Mouse (Mus musculus): Measurements from ENCODE around the gene Rasa1. TPM values are rescaled to one million over a fixed set of nuclear protein-coding genes. Genes with fewer than 3 reads are reported as not detected.

Gene Rasa1
- polyA plus RNA-seq (2012; rRNA removed) = 33.1 and 36.3 TPM in 2 replicates

DNA sequence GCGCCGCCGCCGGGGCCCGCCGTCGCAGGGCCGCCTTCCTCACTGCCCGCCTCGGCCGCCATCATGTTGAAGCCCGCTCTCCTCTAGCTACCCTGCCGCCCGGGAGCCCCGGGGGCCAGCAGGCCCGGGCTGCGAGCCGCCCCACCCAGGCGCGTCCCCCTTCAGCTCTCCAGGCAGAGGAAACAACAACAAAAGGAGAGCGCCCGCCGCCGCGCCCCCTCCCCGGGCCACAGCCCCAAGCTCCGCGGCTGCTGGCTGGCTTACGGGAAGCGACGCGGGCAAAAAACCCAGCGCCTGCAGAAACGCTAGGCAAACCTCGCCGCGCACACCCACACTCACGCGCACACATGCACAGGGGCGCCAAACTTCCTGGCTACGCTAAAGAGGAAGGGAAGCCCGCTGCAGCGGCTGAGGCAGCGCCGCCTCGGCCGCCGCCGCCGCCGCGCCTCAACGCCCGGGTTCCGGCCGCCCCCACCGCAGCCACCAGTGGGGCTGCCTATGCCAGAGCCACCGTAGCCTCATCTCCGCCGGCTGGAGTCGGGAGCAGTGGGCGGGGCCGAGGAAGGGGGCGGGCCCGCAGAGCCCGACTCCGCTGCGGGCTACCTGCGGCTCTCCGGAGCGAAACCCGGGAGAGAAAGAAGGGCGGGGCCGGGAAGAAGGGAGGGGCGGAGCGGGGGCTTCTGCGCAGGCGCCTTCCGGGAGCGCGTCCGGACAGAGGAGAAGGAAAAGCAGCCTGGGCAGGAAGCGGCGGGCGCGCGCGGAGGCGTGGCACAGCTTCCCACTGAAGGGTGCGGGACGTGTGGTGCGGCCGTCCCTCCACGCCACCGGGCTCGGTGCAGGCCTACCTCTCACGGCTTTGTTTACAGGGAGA is at the start of gene Rasa1:
TSS of gene Rasa1 (minus strand) at position 288 of the 871 bp plus-strand sequence.
- DNase-seq (ENCODE audit: low spot score) = peak; percentile 89

DNA sequence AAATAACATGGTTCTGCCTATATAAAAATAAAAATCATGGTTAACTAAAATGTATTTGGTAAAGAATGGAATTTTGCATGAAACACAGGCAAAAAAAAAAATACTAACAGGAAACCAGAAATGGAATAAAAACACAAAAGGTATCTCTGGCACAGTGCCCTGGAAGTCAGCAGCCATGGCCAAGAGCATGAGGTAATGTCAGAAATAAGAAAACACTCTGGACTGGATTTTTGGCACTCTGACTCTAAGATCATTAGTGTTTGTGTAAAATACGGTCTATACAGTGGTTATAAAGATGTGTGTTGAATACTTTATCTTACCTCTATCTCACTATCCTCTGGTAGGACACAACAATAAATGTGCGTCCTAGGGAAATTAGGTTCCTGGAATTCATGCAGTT is 22.6 kb upstream of the Rasa1 start:
- no peak for DNase-seq (ENCODE audit: low spot score)

DNA sequence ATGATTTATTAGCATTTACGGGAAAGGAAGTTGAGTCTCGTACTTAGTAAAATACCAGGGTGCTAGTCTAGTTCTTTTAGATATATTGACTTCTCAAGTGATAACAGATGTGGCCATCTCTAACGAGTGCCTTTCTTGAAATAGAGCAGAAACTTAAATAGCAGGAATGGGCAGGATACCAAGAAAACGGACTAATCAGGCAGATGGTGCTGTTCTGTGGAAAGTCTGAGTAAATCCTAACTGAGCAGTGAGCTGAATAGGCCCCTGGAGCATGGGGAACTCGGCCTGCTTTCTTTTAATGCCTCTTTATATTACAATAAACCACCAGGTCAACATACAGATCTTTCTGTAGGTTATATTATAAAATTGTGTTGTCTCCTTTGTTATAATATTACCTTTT is 22.0 kb upstream of the Rasa1 start:
- DNase-seq (ENCODE audit: low spot score) = no peak

DNA sequence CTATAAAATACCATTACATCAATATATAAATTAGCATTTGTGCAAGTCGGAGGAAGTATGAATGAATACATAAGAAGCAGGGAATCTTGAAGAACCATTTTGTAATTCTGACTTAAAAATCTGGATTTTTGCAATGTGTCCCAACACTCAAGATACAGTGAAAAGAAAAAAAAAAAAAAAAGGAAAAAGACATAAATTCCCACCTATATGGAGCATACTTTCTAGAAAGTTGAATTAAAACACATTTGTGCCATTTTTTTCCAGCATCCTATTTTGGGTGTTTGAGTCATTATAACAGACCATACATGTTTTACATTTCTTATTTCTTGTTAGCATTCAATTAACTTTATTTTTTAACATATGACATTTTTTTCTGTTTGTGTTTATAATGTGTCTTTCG is 21.6 kb upstream of the Rasa1 start:
- no peak for DNase-seq (ENCODE audit: low spot score)

DNA sequence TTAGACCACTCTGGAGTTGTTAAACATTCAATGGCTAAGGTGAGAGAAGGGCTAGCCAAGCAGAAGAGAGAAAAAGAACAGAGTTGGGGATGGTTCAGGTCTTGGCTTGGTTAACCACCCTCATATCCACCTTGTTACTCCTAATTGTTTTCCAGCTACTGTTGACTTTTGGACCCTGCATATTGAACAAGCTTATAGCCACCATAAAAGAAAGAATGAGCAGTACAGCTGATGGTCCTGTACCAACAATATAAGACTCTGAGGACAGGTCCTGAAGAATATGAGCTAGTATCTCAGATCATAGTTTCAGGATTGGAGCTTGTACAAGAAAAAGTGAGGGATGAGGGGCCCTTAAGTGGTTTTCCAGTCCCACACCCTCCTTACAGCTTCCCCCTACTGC is 17.1 kb upstream of the Rasa1 start:
- no peak for DNase-seq (ENCODE audit: low spot score)

DNA sequence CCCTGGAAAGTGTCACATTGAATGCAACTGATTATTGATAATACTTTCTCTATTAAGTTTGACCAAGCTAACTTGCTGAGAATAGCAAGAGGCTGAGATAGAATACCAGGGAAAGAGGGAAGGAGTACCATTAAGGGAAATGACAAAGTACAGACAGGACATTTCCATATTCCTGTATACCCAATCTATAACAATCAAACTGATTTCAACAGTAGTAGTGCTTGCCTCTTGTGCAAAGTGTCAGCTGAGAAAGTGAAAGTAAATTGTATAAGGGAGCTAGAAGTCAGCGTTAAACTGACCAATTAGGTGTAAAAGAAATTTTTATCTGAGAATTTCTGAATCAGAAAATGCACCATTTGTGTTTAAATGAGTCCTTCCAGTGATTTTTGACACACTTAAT is 1.7 kb upstream of the Rasa1 start:
- no peak for DNase-seq (ENCODE audit: low spot score)

DNA sequence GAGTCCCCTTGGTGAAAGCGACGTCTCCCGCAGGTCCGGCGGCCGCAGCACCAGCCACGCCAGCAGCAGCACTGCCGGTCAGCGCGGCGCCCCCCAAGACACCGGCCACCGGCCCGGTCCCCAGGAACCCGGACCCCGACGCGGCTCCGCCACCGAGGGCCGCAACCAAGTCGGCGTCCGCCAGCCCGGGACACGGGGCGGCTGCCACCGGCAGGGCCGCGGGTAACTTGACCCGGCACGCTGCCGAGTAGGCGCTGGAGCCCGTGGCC is 422 bp downstream of the Rasa1 start:
- no peak for DNase-seq (ENCODE audit: low spot score)

DNA sequence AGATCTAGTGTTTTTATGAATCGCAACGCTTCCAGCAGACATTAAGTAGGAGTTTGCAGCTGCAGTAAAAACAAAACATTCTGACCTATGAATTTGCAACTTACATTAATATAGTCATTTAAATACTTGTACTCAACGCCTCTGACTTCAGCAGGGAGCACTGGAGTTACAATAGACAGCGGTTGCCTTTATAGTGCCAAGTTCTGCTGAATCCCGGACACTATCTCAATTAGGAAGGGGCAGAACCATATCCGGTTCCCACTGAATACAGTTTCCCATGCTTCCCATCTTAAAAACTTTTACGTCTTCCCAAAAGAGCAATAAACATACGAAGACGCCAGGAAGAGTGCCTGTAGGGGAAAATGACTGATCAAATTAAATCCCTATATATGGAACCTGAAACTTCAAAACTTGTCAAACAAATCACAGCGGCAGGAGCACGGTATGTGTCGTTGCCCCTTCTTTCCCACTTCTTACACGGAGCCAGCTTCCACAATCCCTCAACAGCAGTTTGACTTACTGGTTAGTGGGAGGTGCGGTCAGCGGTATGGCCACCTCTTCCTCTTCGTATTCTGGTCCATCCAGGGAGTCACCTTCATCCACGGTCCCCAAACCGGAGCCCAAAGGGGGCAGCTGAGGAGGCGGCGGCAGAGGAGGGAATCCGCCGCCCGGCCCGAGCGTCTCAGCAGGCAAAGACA is 905 bp downstream of the Rasa1 start:
- DNase-seq (ENCODE audit: low spot score) = no peak

DNA sequence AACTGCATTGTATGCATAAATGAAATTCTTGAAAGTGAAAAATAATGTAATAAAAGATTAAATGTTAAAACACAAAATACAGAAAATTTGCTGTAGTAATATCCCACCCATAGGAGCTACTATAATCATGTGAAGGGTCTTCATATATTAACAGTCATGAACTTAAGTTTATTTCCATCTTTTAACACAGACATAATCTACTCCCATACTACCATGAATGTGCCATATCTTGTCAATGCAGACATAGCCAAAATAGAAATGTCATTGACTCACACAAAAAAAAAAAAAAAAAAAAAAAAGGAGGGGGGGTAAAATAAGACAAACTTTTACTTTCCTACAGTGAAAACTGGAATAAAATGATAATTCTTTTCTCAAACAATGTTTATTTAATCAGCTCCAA is 6.3 kb downstream of the Rasa1 start:
- DNase-seq (ENCODE audit: low spot score) = no peak

DNA sequence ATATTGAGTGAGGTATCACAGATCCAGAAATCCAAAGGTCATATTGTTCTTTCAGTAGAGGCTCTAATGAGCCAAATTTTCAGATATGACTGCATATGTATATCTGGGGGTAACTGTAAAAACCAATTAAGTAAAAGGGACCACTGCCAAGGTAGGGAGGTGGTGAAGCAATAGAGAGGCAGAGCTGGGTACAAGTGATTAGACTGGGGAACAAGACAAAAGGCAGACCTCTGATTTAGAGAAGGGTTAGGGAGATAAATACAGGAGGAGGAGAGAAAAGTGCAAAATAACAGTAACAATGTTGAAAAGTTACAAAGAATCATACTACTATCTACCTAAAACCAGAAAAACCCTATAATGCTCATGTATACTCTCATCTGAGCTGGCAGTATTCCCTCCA is 10.0 kb downstream of the Rasa1 start:
- DNase-seq (ENCODE audit: low spot score) = no peak

DNA sequence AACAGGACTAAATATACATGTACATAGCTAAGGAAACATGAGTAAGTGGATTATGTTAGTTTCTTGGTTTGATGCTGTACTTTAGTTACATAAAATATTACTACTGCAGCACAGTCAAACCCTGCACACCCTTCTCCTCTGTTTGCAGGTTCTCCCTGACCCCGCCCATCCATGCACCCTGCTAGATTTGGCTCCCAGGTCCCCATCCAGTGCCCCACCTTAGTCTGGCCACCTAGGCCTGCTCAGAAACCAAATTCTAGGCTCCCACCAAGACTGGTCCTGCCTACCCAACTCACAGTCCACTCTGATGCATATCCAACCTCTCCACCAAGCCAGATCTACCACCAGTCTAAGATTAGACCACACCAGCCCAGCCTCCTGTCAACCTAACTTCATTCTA is 14.4 kb downstream of the Rasa1 start:
- no peak for DNase-seq (ENCODE audit: low spot score)

DNA sequence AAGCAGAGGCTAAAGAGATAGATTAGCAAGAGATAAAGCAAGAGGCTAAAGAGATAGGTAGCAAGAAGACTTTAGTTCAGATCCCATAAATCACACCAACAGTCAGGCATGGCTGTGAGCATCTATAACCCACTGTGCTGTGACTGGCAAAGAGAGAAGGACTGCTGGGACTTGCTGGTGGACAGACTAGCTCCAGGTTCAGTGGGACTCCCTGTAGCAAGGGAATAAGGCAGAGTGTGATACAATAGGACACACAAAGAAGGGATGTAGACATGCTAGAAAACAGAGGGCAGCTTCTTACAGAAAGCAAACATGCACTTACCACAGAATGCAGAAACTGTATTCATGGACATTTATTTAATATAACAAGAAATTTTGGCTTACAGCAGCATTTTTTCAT is 15.1 kb downstream of the Rasa1 start:
- DNase-seq (ENCODE audit: low spot score) = no peak

DNA sequence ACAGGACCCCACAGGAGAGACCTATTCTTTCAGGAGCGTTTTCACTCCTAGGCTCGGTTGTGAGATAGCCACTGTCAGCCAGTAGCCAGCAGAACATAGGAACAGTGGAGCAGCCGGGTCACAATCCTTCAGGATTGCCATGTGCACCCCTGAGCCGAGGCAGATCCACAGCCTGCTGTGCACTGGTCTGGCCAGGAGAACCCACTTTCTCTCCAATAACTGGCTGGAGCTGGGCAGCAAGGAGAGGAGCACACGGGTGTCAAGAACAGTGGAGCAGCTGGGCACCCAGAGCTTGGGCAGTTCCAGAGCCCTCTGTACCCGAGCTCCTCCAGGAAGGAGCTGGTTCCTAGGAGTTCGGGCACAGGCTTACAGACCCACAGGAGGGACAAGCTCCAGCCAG is 50.2 kb downstream of the Rasa1 start:
- DNase-seq (ENCODE audit: low spot score) = no peak

DNA sequence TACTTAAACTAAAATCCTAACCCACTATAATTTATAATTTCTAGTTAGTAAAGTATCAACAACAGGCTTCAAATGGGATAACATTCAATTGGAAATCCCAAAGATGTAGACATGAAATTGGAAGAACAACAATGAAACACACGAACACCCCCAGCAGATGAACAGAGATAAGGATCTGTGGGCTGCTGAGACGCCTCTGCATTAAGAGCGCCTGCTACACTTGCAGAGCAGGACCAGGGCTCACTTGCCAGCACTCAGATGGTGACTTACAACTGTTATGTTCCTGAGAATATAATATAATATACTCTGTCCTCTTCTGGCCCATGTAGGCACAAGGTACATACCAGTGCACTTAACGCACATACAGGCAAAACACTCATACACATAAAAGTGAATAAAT is 70.3 kb downstream of the Rasa1 start:
- no peak for DNase-seq (ENCODE audit: low spot score)

DNA sequence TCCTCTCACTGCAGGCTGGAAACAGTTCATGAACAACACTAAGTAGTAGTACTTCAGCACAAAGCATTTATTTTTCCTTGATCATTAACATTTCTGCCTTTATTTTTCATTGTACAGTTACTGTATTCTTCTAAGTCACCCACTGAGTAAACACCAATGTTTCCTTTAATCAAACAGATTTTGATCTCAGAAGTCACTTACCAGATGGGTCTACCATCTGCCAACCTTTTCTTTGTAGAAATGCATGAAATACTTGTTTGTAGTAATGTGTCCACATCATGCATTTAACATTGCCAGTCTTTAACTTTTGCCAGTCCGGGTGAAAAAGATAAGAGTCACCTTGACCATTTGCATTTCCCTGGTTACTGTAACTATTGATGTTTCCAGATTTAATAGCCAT is 78.6 kb downstream of the Rasa1 start:
- DNase-seq (ENCODE audit: low spot score) = no peak

DNA sequence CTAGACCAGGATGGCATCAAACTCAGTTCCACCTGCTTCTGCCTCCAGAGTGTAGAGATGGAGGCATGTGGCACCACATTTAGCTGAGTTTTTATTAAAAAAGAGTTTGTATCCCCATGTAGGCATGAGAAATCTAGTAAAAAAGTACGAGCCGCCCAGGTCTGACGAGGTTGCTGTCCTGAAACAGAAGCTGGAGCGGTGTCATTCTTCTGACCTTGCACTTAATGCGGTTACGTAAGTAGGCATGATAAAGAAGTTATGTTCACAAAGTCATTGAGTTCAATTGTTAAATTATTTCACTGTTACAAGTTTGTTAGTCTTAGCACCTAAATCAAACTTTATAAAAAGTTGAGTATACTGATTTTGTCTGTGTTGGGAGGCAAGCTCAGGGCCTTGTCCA is 80.3 kb downstream of the Rasa1 start:
- DNase-seq (ENCODE audit: low spot score) = no peak

DNA sequence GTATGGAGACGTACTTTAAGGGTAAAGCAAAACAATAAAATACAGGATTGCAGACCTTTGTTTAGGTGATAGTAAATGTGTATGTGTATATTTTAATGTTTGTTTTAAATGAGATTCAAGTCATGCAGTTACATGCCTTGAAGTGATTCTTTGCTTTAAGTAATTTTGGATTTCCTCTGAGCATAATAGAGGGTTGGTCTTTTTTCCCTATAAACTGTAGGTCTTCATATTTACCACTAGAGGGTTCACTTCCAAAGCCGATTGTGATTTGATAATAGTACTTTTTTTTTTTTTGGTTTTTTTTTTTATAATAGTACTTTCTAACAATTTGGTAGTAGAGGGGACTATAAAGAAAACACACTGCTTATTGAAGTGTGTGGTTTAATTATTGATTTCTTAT is 81.4 kb downstream of the Rasa1 start:
- DNase-seq (ENCODE audit: low spot score) = no peak

DNA sequence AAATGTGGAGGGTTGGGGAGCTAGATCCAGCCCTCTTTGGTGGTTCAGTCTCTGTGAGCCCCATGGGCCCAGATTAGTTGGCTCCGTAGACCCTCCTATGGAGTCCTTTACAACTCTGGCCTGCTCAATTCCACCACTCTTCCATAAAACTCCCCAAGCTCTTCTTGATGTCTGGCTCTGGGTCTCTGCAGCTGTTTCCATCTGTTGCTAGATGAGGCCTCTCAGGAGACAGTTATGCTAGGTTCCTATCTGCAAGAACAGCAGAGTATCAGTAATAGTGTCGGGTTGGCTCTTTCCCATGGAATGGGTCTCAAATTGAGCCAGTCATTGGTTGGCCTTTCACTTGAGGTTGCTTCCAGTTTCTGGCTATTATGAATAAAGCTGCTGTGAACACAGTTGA is 97.7 kb downstream of the Rasa1 start:
- no peak for DNase-seq (ENCODE audit: low spot score)

DNA sequence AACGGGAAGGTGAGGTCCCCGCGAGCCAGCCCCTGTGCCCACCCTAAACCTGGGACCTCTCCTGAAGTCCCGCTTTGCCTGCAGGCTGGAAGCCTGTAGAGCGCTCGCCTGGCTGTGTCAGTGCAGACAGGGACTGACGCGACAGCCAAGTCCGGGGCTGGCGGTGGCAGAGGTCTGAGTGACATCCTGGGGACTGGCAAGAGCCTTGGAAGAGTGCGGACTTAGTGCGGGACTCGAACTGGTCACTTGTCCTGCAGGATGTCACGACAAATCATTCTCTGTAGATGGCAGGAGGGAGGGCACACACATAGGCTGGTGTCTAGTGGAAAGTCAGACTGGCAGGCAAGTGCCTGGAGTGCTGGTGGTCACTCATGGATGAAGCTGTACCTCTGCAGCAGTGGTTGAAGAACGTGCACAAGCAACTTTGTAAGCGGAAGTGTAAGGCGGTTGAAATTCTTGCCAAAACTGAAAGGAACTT is 99.2 kb downstream of the Rasa1 start:
- no peak for DNase-seq (ENCODE audit: low spot score)

DNA sequence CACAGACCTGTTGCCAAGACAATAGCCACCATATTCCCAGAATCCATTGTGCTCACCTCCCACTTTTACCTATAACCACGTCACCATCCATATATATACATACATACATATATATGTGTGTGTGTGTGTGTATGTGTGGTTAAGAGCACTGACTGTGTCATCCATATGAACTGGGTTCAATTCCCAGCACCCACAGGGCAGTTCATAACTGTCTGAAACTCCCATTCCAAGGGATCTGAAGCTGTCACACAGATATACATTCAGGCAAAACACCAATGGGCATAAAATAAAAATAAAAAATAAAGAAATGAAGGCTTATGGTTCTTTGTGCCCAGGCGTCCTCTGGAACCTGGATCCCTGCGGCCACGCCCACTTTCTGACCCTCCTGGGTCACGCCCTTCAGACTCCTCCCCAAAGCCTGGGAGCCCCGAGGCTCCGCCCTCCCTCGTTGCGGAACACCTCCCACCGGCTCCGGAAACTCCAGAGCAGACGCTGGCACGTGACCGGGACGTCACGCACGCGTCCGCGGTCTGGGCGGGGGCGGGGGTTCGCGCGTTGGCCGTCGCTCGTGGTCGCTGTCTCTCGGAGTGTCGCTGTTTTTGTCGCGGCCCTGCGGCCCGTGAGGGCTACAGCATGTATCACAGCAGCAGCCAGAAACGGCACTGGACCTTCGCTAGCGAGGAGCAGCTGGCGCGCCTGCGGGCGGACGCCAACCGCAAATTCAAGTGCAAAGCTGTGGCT is 99.9 kb downstream of the Rasa1 start, which contains the start of gene Ccnh:
TSS of gene Ccnh (plus strand) at position 506 of the 741 bp plus-strand sequence.
- DNase-seq (ENCODE audit: low spot score) = peak; percentile 78
